Mouse (Mus musculus) G1E (cell line): ENCODE data around the gene Bach1. TPM values are rescaled to one million over a fixed set of nuclear protein-coding genes. Genes with fewer than 3 reads are reported as not detected.

Source experiments
- ATAC-seq: 2 replicates; pipeline ENCODE4 v1.8.0; 2016; ENCODE audit warnings: mild to moderate bottlenecking; ENCODE audit not compliant: insufficient number of reproducible peaks, poor library complexity, low FRiP score, severe bottlenecking; ENCODE audit errors: extremely low read depth
- DNase-seq: peaks from one replicate; pipeline ENCODE4 v3.0.0; 2012; ENCODE audit warnings: low spot score
- H3K27me3 ChIP-seq: 2 replicates; pipeline ENCODE4 v1.6.1; 2012; ENCODE audit warnings: mild to moderate bottlenecking, low read length, inconsistent platforms; ENCODE audit not compliant: insufficient read depth
- H3K36me3 ChIP-seq: replicated peaks from 2 replicates; pipeline ENCODE3; 2012; ENCODE audit warnings: mild to moderate bottlenecking, inconsistent platforms
- H3K4me1 ChIP-seq: 2 replicates; pipeline ENCODE4 v1.6.1; 2012; ENCODE audit warnings: low read depth, low read length, inconsistent platforms, mixed read lengths; ENCODE audit not compliant: insufficient read depth
- H3K4me3 ChIP-seq: 2 replicates; pipeline ENCODE4 v1.5.1; 2012; ENCODE audit warnings: low read depth, mild to moderate bottlenecking, inconsistent platforms, low read length, moderate library complexity, mixed read lengths
- H3K9me3 ChIP-seq: replicated peaks from 2 replicates; pipeline ENCODE4 v1.6.1; 2012; ENCODE audit warnings: inconsistent platforms
- CTCF ChIP-seq: IDR thresholded peaks from 2 replicates; pipeline ENCODE4 v1.5.1; 2012; ENCODE audit warnings: low read depth, low read length, inconsistent platforms, mixed read lengths
- GATA1 ChIP-seq: IDR thresholded peaks from 2 replicates; pipeline ENCODE4 v1.6.1; 2012; ENCODE audit warnings: borderline replicate concordance, low read length, inconsistent platforms, mixed read lengths
- GATA2 ChIP-seq: IDR thresholded peaks from 2 replicates; pipeline ENCODE4 v1.6.1; 2012; ENCODE audit warnings: low read depth, low read length, inconsistent platforms, borderline replicate concordance
- POLR2AphosphoS5 ChIP-seq: IDR thresholded peaks from 2 replicates; pipeline ENCODE4 v1.6.1; 2012; ENCODE audit warnings: low read depth, low read length, inconsistent platforms; ENCODE audit not compliant: insufficient replicate concordance
- TAL1 ChIP-seq: conservative IDR thresholded peaks from 2 replicates; pipeline ENCODE4 v1.6.1; 2012; ENCODE audit warnings: low read depth, low read length, inconsistent platforms, mixed read lengths
- polyA plus RNA-seq: library from polyadenylated mRNA; stranded (reverse); fragments of >175 nt; gene quantifications from 2 replicates; pipeline ENCODE4 v1.2.3, GENCODE M21; 2012
- total RNA-seq, 2 experiments: library from RNA; stranded (forward) in 1 of 2; stranded (reverse) in 1 of 2; fragments of 200-1000 nt in 1 of 2; fragments of >200 nt in 1 of 2; fragmentation: Nextera tagmentation in 1 of 2; gene quantifications; 2 replicates each; pipeline ENCODE4 v1.2.3; 2014 to 2017

The Bach1 gene
- total and polyA plus RNA-seq, 3 experiments, result 4.9 to 32.5 (median 15.7) TPM

DNA sequence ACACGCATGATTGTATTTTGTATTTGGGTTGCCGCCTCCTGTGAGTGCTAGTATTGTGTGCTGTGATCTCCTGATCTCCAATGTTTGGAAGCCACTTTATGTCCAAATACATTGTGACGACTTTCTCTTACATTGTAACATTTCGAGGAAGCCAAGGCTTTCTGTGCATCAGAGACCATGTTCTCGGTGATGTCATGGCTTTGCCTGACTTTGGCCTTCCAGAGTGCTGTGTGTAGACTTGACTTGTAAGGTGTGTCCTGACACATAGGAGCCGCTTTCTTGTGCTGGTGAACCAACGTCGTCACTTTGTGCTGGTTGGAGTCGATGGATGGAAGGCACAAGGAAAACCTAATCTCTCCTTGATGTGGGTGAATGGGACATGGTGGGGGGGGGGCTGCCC, 15.8 kb downstream of the Bach1 start:
- H3K36me3 ChIP-seq, result peaks cover 38% of the 10 kb centered on the region

GRCm38 (mm10) chr16:87715221-87715620, 16.5 kb downstream of the Bach1 start:
- Histone ChIP-seq H3K4me1 (peaks cover 51% of the 10 kb centered on the region), H3K4me3 (no peak overlapping the region), H3K27me3 (peaks cover 4% of the 10 kb centered on the region; the same call in 1 of the 2 replicates), H3K36me3 (peaks cover 42% of the 10 kb centered on the region), H3K9me3 (no peaks in the 10 kb centered on the region)
- DNase-seq (no peak), ATAC-seq (no peak)
- no peak for TF ChIP-seq TAL1
- TF ChIP-seq GATA2, result no peak
- TF ChIP-seq POLR2AphosphoS5, result no peak
- no peak for TF ChIP-seq CTCF
- no peak for TF ChIP-seq GATA1

More for the DNA sequence above, 15.8 kb downstream of the Bach1 start:
- ATAC-seq (no peak), DNase-seq (no peak)
- peaks cover 6% of the 10 kb centered on the region; the same call in 1 of the 2 replicates for H3K27me3 ChIP-seq
- H3K4me1 ChIP-seq, result peaks cover 54% of the 10 kb centered on the region
- no peaks in the 10 kb centered on the region for H3K9me3 ChIP-seq
- no peak overlapping the region for H3K4me3 ChIP-seq
- no peak for TF ChIP-seq GATA1
- no peak for TF ChIP-seq POLR2AphosphoS5
- TF ChIP-seq GATA2, result no peak
- TF ChIP-seq CTCF, result no peak
- no peak for TF ChIP-seq TAL1

- Histone ChIP-seq H3K9me3 (no peaks in the 10 kb centered on the region), H3K4me3 (no peak overlapping the region), H3K4me1 (peaks cover 46% of the 10 kb centered on the region), H3K27me3 (peaks cover 4% of the 10 kb centered on the region; the same call in 1 of the 2 replicates), H3K36me3 (peaks cover 49% of the 10 kb centered on the region)
- DNase-seq (no peak), ATAC-seq (no peak)
- TF ChIP-seq TAL1 (no peak), GATA1 (no peak), POLR2AphosphoS5 (no peak), CTCF (no peak), GATA2 (no peak)
Observed at GRCm38 (mm10) chr16:87716269-87716668, 17.5 kb downstream of the Bach1 start.

DNA sequence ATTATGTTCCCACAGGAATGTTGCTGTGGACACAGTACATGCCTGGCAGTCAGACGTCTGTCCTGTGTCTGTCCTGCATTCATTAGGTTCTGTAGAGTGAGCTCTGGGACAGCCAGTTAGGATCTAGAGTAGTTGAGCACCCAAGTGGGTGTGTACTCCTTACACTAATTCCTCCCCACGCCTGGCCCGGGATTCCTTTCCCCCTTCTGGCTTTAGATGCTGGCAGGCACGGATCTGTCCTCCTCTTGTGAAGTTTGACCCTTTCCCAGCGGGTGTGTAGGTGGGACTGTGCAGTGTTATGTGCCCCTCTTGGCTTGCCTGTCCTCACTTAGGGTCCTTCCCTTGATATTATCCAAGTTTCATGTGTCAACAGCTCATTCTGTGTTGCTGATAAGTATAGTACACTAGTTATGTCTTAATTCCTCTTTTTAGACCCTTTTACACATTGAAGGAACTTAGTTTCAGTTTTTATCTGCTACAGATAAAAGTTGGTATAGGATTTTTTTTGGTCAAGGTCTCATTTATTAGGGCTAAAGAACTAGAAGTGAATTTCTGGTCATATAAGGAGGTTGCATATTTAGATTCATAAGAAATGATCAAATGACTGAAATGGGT, 18.4 kb downstream of the Bach1 start:
- no peak for ATAC-seq
- TF ChIP-seq POLR2AphosphoS5 (no peak), GATA1 (no peak), CTCF (no peak), GATA2 (no peak)
- no peaks in the 10 kb centered on the region for H3K9me3 ChIP-seq
- peaks cover 4% of the 10 kb centered on the region; the same call in 1 of the 2 replicates for H3K27me3 ChIP-seq
- peaks cover 43% of the 10 kb centered on the region for H3K4me1 ChIP-seq
- no peak for DNase-seq
- no peak overlapping the region for H3K4me3 ChIP-seq
- peaks cover 55% of the 10 kb centered on the region for H3K36me3 ChIP-seq

DNA sequence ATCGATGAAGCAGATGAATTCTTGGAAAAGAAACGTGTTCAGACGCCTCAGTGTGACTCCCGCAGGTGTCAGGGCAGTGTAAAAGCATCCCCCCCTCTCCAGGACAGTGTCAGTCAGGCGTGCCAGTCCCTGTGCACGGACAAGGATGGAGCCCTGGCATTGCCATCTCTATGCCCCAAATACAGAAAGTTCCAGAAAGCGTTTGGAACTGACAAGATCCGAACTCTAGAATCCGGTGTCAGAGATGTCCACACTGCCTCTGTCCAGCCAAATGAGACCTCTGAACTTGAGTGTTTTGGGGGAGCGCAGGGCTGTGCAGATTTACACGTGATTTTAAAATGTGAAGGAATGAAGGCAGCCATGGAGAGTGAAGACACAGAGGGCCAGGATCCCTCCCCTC, 20.3 kb downstream of the Bach1 start:
- DNase-seq (no peak), ATAC-seq (no peak)
- H3K9me3 ChIP-seq, result no peaks in the 10 kb centered on the region
- no peak overlapping the region for H3K4me3 ChIP-seq
- H3K36me3 ChIP-seq, result peaks cover 69% of the 10 kb centered on the region
- TF ChIP-seq CTCF, result no peak
- TF ChIP-seq GATA2, result no peak
- TF ChIP-seq GATA1, result no peak
- TF ChIP-seq TAL1, result no peak
- TF ChIP-seq POLR2AphosphoS5, result no peak
- H3K4me1 ChIP-seq, result peaks cover 25% of the 10 kb centered on the region
- H3K27me3 ChIP-seq, result peaks cover 4% of the 10 kb centered on the region; the same call in 1 of the 2 replicates

- DNase-seq, result no peak
- no peak overlapping the region for H3K4me3 ChIP-seq
- TF ChIP-seq GATA2 (no peak), GATA1 (no peak), CTCF (no peak), POLR2AphosphoS5 (no peak), TAL1 (no peak)
- peaks cover 18% of the 10 kb centered on the region for H3K4me1 ChIP-seq
- H3K36me3 ChIP-seq, result peaks cover 72% of the 10 kb centered on the region
- H3K9me3 ChIP-seq, result no peaks in the 10 kb centered on the region
- no peak; the same call in 1 of the 2 replicates for ATAC-seq
- peaks cover 4% of the 10 kb centered on the region; the same call in 1 of the 2 replicates for H3K27me3 ChIP-seq
Observed at GRCm38 (mm10) chr16:87719688-87720283, 21.0 kb downstream of the Bach1 start.

GRCm38 (mm10) chr16:87720851-87721409, 22.2 kb downstream of the Bach1 start:
- Histone ChIP-seq H3K4me1 (peaks cover 18% of the 10 kb centered on the region), H3K4me3 (no peak overlapping the region), H3K36me3 (peaks cover 72% of the 10 kb centered on the region)

More at GRCm38 (mm10) chr16:87720851-87721409, 22.2 kb downstream of the Bach1 start:
- DNase-seq, result no peak
- no peaks in the 10 kb centered on the region for H3K9me3 ChIP-seq
- no peak for ATAC-seq
- H3K27me3 ChIP-seq, result no peaks in the 10 kb centered on the region
- no peak for TF ChIP-seq TAL1
- no peak for TF ChIP-seq GATA2
- TF ChIP-seq POLR2AphosphoS5, result no peak
- TF ChIP-seq CTCF, result no peak
- TF ChIP-seq GATA1, result no peak
